Mouse (Mus musculus) kidney, adult 2 months (tissue): ENCODE results near the gene Tmem185a. TPM values are rescaled to one million over a fixed set of nuclear protein-coding genes. Genes with fewer than 3 reads are reported as not detected.
"Not testable (repeated sequence)": the region's sequence is repeated elsewhere in the genome, so short reads cannot be mapped to it uniquely, and the experiment has no call there.

Source experiments
- DNase-seq: peaks from one replicate; pipeline ENCODE4 v3.0.0; 2021
- H3K27ac ChIP-seq: fragments of 200-500 bp; 2 replicates; pipeline ENCODE4 v1.5.1; 2012; ENCODE audit warnings: low read depth, low read length, control low read depth, inconsistent platforms; ENCODE audit not compliant: insufficient read depth
- H3K27me3 ChIP-seq: fragments of 200-500 bp; replicated peaks from 2 replicates; pipeline ENCODE4 v1.6.1; 2012; ENCODE audit warnings: mild to moderate bottlenecking, moderate library complexity, low read length, inconsistent platforms; ENCODE audit not compliant: control insufficient read depth, insufficient read depth
- H3K36me3 ChIP-seq: fragments of 200-500 bp; 2 replicates; pipeline ENCODE4 v1.6.1; 2012; ENCODE audit warnings: mild to moderate bottlenecking, moderate library complexity, low read length, inconsistent platforms; ENCODE audit not compliant: control insufficient read depth, insufficient read depth
- H3K4me1 ChIP-seq: fragments of 200-500 bp; 2 replicates; pipeline ENCODE4 v1.6.1; 2011; ENCODE audit warnings: low read length; ENCODE audit not compliant: control insufficient read depth, insufficient read depth
- H3K4me3 ChIP-seq: fragments of 200-500 bp; 2 replicates; pipeline ENCODE4 v1.5.1; 2011; ENCODE audit warnings: mild to moderate bottlenecking, low read depth, low read length, control low read depth; ENCODE audit not compliant: insufficient read depth
- CTCF ChIP-seq: fragments of 200-500 bp; conservative IDR thresholded peaks from 2 replicates; pipeline ENCODE4 v1.5.1; 2011; ENCODE audit warnings: low read depth, mild to moderate bottlenecking, control low read depth, low read length, moderate library complexity, mixed read lengths; ENCODE audit not compliant: insufficient read depth, insufficient read length
- POLR2A ChIP-seq: fragments of 200-500 bp; IDR thresholded peaks from one replicate; pipeline ENCODE4 v1.6.1; 2011; ENCODE audit warnings: low read depth, low read length, control low read depth
- WGBS: fragments of 180-500 bp; shearing (Covaris S2); methylation state at CpG from one replicate; pipeline ENCODE4 v1.1.7; 2018; 5-methylcytosine and 5-hydroxymethylcytosine counted together
- polyA plus RNA-seq: library from polyadenylated mRNA; depleted of rRNA; stranded (reverse); fragments of >200 nt; gene quantifications from 2 replicates; pipeline ENCODE4 v1.2.3, GENCODE M21; 2012; rRNA removed

Tmem185a gene
- polyA plus RNA-seq, 1 experiment = 40.3 TPM

GRCm38 (mm10) chrX:70465489-70465888, 11.5 kb downstream of the Tmem185a start:
- DNase-seq = no peak
- TF ChIP-seq POLR2A (no peak), CTCF (no peak)
- no peak overlapping the region for H3K27ac ChIP-seq
- H3K36me3 ChIP-seq = no peaks in the 10 kb centered on the region
- H3K27me3 ChIP-seq = no peaks in the 10 kb centered on the region
- WGBS = 81% methylated on average over 2 of the region's 2 CpGs
- H3K4me3 ChIP-seq = no peak overlapping the region
- no peaks in the 10 kb centered on the region for H3K4me1 ChIP-seq

- Histone ChIP-seq H3K4me3 (no peak overlapping the region), H3K27ac (no peak overlapping the region), H3K36me3 (no peaks in the 10 kb centered on the region), H3K4me1 (no peaks in the 10 kb centered on the region), H3K27me3 (no peaks in the 10 kb centered on the region)
- no peak for TF ChIP-seq POLR2A
- TF ChIP-seq CTCF = no peak
- no peak for DNase-seq
- WGBS = 92% methylated on average over 5 of the region's 5 CpGs
These were observed 13.4 kb downstream of the Tmem185a start for GRCm38 (mm10) chrX:70463621-70464020.

- H3K4me1 ChIP-seq, H3K36me3 ChIP-seq, H3K27me3 ChIP-seq, H3K4me3 ChIP-seq, H3K27ac ChIP-seq, DNase-seq: not testable (repeated sequence)
- no CpG with 5 or more reads among the region's 1 CpGs for WGBS
These were observed 24.6 kb downstream of the Tmem185a start for GRCm38 (mm10) chrX:70452359-70452758.

DNA sequence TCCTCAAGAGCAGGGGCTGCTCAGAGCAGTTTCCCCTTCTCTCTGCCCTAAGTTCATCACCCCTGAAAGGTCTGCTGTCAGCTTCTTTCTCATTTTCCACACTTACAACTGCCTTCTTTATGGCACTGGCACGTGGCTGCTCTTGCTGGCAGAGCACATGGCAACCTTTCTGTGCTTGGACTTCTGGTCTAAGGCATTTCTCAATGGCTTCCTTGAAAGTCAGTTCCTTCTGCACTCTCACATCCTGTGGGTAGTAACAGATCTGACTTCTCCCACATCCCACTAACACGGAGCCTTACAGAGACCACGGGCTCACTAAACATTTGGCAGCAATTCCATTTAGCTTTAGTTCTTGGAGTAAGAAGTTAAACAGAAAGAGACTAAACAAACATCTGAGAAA, 51.5 kb downstream of the Tmem185a start:
- H3K4me1 ChIP-seq, H3K36me3 ChIP-seq, H3K27me3 ChIP-seq, H3K4me3 ChIP-seq, H3K27ac ChIP-seq, DNase-seq: not testable (repeated sequence)
- 59% methylated on average over 3 of the region's 3 CpGs for WGBS

Other genes with a start within 250 kb of the Tmem185a start
- 40.7 and 42.4 TPM in 2 replicates for gene Ids, start 112.1 kb downstream of the Tmem185a start, polyA plus RNA-seq
- gene 1110012L19Rik, start 91.3 kb downstream of the Tmem185a start, polyA plus RNA-seq = 9.2 and 12.3 TPM in 2 replicates